Mouse (Mus musculus) heart, postnatal 0 days (tissue): Measurements from ENCODE around the gene Tanc1. TPM values are rescaled to one million over a fixed set of nuclear protein-coding genes. Genes with fewer than 3 reads are reported as not detected.

Experiments
- ATAC-seq: fragments of 200-750 bp; cut with Nextera tagmentation; 2 replicates; pipeline ENCODE4 v1.8.0; 2017; ENCODE audit warnings: low read depth, moderate number of reproducible peaks, moderate library complexity; ENCODE audit not compliant: insufficient read depth
- DNase-seq: peaks from one replicate; pipeline ENCODE4 v3.0.0-alpha.2; 2016; ENCODE audit warnings: low spot score
- H3K27ac ChIP-seq: fragments of 300-500 bp; sonication (generic); 2 replicates; pipeline ENCODE4 v1.5.1; 2014; ENCODE audit warnings: low read depth, mild to moderate bottlenecking
- H3K27me3 ChIP-seq: fragments of 300-500 bp; sonication (generic); 2 replicates; pipeline ENCODE4 v1.6.1; 2014; ENCODE audit warnings: low read length, mixed read lengths; ENCODE audit not compliant: control insufficient read depth, insufficient read depth
- H3K36me3 ChIP-seq: fragments of 300-500 bp; sonication (generic); replicated peaks from 2 replicates; pipeline ENCODE4 v1.6.1; 2014; ENCODE audit warnings: low read length, mixed read lengths; ENCODE audit not compliant: control insufficient read depth, insufficient read depth
- H3K4me1 ChIP-seq: fragments of 300-500 bp; sonication (generic); 2 replicates; pipeline ENCODE4 v1.6.1; 2014; ENCODE audit warnings: antibody characterized with exemption; ENCODE audit not compliant: control insufficient read depth, insufficient read depth
- H3K4me2 ChIP-seq: fragments of 300-500 bp; sonication (generic); 2 replicates; pipeline ENCODE4 v1.6.1; 2014; ENCODE audit warnings: low read depth, mild to moderate bottlenecking, low read length, moderate library complexity
- H3K4me3 ChIP-seq: fragments of 300-500 bp; sonication (generic); 2 replicates; pipeline ENCODE4 v1.5.1; 2014; ENCODE audit warnings: low read depth, low read length
- H3K9ac ChIP-seq: fragments of 300-500 bp; sonication (generic); replicated peaks from 2 replicates; pipeline ENCODE4 v1.6.1; 2014; ENCODE audit warnings: low read depth, low read length, mixed read lengths
- H3K9me3 ChIP-seq: fragments of 300-500 bp; sonication (generic); replicated peaks from 2 replicates; pipeline ENCODE4 v1.6.1; 2016; ENCODE audit warnings: low read length; ENCODE audit not compliant: control insufficient read depth
- CTCF ChIP-seq: IDR thresholded peaks from 2 replicates; pipeline ENCODE4 v1.5.1; 2016; ENCODE audit warnings: antibody characterized with exemption, control low read depth, low read depth
- EP300 ChIP-seq: IDR thresholded peaks from 2 replicates; pipeline ENCODE4 v1.6.1; 2016; ENCODE audit warnings: antibody characterized with exemption, low read depth
- WGBS: fragments of 180-500 bp; shearing (Covaris S2); extraction: QIAGEN DNeasy Blood & Tissue Kit; methylation state at CpG from one replicate; pipeline ENCODE4 v1.1.7; 2014; 5-methylcytosine and 5-hydroxymethylcytosine counted together
- polyA plus RNA-seq: library from polyadenylated mRNA; unstranded; fragments of >200 nt; fragmentation: Nextera tagmentation; extraction: Ambion mirVana; gene quantifications from 2 replicates; pipeline ENCODE4 v1.2.1, GENCODE M21; 2015
- total RNA-seq: library from RNA; depleted of rRNA; stranded (reverse); fragments of >200 nt; gene quantifications from 2 replicates; pipeline ENCODE4 v1.2.3, GENCODE M21; 2014; ENCODE audit warnings: low replicate concordance

The Tanc1 gene
- total and polyA plus RNA-seq, 2 experiments from 2014 or later: 12.3 to 21.9 TPM

DNA sequence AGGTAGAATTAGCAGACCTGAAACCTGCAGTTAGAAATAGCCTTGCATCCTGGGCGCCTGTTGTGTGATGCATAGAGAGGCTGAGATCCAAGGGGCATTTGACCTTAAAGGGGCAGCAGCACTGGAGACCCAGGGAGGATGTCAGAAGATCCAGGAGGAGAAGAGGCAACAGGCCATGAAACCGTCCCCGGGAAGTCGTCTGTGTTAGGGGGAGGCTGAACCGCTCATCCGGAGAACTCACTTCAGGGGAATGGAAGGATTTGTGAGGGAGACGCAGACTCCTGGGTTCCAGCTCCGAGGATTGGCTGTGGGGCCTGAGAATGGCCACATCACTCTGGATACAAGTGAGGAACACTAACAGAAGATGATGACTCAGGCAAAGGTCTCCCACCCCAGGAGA is 60.8 kb downstream of the Tanc1 start:
- peak overlapping the region; percentile 93 for H3K27ac ChIP-seq

DNA sequence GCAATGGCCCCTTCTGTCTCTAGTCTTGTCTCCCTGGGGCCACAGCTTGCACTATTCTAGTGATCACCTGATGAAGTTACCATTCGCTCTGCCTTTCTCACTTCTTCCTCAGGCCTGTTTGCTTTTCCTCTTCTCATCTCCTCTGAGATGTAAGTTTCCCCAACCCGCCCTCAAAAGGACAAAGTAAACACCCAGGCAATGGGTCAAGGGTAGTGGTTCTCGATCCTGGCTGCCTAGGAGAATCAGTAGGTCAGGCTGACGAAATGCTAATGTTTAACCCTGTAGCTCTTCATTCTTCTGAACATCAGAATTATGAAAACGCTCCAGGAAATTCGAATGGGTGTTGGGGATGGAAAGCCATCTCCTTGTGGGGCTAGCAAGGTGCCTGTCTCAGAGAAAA is 61.5 kb downstream of the Tanc1 start:
- H3K27ac ChIP-seq: no peak overlapping the region
- no peaks in the 10 kb centered on the region for H3K27me3 ChIP-seq
- H3K9me3 ChIP-seq: no peaks in the 10 kb centered on the region
- no peak overlapping the region for H3K9ac ChIP-seq
- H3K4me1 ChIP-seq: peaks cover 31% of the 10 kb centered on the region
- TF ChIP-seq EP300 (no peak), CTCF (no peak)
- no peaks in the 10 kb centered on the region for H3K36me3 ChIP-seq
- WGBS: 88% methylated on average over 6 of the region's 6 CpGs
- H3K4me3 ChIP-seq: no peak overlapping the region
- no peak for DNase-seq
- ATAC-seq: no peak
- H3K4me2 ChIP-seq: no peak overlapping the region

More for the DNA sequence above, 60.8 kb downstream of the Tanc1 start:
- DNase-seq (no peak), ATAC-seq (no peak)
- Histone ChIP-seq H3K9me3 (no peaks in the 10 kb centered on the region), H3K9ac (no peak overlapping the region), H3K4me3 (no peak overlapping the region), H3K4me1 (peaks cover 31% of the 10 kb centered on the region), H3K27me3 (no peaks in the 10 kb centered on the region), H3K4me2 (no peak overlapping the region), H3K36me3 (0 out of 2 replicates have a peak, but pooled peaks cover 3% of the 10 kb centered on the region)
- 61% methylated on average over 8 of the region's 8 CpGs for WGBS
- no peak for TF ChIP-seq CTCF
- no peak for TF ChIP-seq EP300

DNA sequence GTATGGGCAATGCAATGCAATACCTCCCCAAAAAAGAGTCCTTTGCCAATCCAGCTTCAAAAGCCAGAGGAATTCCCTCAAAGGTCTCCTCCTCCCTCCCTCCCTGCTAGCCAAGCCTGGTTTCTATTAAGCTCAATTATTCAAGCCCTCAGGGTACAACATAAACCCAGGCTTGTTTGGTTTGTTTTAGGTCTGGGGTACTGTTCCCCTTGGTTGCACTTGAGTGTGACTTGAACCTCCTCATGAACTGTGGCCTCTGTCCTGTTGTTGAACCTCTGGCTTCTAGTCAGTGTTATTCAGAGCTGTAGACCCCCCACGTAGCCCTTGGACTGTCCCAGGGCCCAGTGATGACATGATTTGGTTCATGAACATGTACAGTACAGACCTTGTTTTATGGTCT is 62.0 kb downstream of the Tanc1 start:
- peaks cover 31% of the 10 kb centered on the region for H3K4me1 ChIP-seq
- no peaks in the 10 kb centered on the region for H3K36me3 ChIP-seq
- DNase-seq (no peak), ATAC-seq (no peak)
- no peak for TF ChIP-seq CTCF
- TF ChIP-seq EP300: no peak
- no peaks in the 10 kb centered on the region for H3K9me3 ChIP-seq
- H3K4me2 ChIP-seq: no peak overlapping the region
- 75% methylated on average over 1 of the region's 1 CpGs for WGBS
- H3K27ac ChIP-seq: no peak overlapping the region
- H3K9ac ChIP-seq: no peak overlapping the region
- H3K4me3 ChIP-seq: no peak overlapping the region
- no peaks in the 10 kb centered on the region for H3K27me3 ChIP-seq

DNA sequence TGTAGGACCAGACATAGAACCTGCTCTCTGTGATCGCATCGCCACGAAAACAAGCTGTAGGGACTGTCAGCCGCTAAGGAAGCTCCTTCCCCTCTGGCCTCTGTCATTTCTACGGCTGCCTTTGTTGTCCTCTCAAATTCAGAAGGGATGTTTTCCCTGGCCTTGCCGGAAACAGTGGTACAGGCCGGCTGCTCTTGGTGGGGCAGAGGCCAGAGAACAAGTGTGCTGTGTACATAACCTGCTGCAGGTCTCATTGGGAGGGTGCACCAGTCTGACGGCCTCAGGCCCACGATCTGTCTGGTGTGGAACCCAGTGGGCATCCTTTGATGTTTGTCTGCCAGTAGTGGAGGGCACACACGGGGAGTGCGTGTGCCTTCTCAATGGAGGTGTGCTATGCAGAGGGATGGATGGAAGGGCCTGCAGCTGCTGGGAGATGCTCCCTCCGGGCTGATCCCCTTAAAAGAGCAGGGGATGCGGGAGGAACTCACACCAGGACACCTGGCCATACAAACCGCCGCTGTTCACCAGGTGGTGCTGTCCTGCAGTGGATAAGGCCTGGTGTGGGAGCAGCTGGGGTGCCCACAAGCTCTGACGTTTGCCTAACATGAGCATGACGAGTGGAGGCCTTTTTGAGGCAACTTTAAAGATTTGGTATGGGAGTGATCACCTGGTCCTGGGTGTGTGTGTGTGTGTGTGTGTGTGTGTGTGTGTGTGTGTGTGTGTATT is 63.6 kb downstream of the Tanc1 start:
- TF ChIP-seq CTCF (peak; percentile 30; the same call in 1 of the 2 replicates), EP300 (no peak)
- 50% methylated on average over 17 of the region's 17 CpGs for WGBS
- Histone ChIP-seq H3K36me3 (no peaks in the 10 kb centered on the region), H3K9me3 (no peaks in the 10 kb centered on the region), H3K27ac (peak overlapping the region; percentile 47), H3K9ac (no peak overlapping the region), H3K4me3 (no peak overlapping the region), H3K4me1 (peaks cover 28% of the 10 kb centered on the region), H3K27me3 (no peaks in the 10 kb centered on the region), H3K4me2 (no peak overlapping the region)
- DNase-seq (no peak), ATAC-seq (no peak)

DNA sequence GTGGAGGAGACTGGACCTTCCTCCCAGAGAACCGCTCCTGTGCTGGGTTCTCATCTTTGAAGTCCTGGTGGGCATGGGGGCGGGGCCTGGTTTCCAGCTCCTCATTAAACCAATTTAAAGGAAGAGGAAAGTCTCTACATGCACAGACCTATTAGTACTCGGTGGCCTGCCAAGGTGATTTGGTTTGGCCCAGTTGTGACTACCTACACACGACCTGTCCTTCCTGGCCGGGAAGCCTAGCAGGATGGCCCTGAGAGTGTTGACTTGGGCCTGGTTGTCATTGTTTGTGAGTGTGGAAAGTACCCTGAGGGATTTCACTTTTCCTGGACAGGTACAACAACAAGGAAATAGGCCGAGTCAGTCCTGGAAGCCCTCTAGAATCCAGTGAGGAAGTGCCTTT is 64.2 kb downstream of the Tanc1 start:
- H3K9me3 ChIP-seq: no peaks in the 10 kb centered on the region
- H3K4me2 ChIP-seq: no peak overlapping the region
- peak overlapping the region; percentile 62 for H3K27ac ChIP-seq
- H3K36me3 ChIP-seq: no peaks in the 10 kb centered on the region
- H3K27me3 ChIP-seq: no peaks in the 10 kb centered on the region
- ATAC-seq: no peak
- no peak overlapping the region for H3K4me3 ChIP-seq
- no peak for DNase-seq
- no peak overlapping the region for H3K9ac ChIP-seq
- WGBS: 67% methylated on average over 6 of the region's 6 CpGs
- TF ChIP-seq EP300 (no peak), CTCF (no peak)
- H3K4me1 ChIP-seq: peaks cover 29% of the 10 kb centered on the region

DNA sequence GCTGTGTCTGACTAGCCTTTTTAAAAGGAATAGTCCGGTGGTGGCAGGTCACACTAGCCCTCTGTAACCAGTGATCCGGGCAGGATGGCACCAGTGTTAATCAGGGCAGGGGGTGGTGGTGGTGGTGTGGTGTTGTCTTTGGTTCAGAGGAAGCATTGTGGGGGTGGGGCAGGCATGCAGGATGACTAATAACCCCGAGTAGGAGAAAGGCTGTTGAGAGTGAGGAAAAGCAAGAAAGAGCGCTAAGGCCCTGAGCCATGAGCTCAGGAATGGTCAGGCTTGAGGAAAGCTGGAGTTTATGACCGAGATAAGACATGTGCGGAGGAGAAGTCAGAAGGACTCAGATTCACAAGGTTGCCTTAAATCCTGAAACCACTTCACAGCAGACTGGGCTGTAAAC is 64.6 kb downstream of the Tanc1 start:
- WGBS: 31% methylated on average over 6 of the region's 6 CpGs
- no peak overlapping the region for H3K4me3 ChIP-seq
- H3K4me2 ChIP-seq: no peak overlapping the region
- peaks cover 25% of the 10 kb centered on the region for H3K4me1 ChIP-seq
- no peaks in the 10 kb centered on the region for H3K27me3 ChIP-seq
- no peak for TF ChIP-seq EP300
- no peak for TF ChIP-seq CTCF
- H3K9ac ChIP-seq: no peak overlapping the region
- DNase-seq: no peak
- ATAC-seq: no peak
- H3K9me3 ChIP-seq: no peaks in the 10 kb centered on the region
- no peaks in the 10 kb centered on the region for H3K36me3 ChIP-seq
- H3K27ac ChIP-seq: peak overlapping the region; percentile 62; the same call in 1 of the 2 replicates
